Mouse (Mus musculus) heart, postnatal 0 days (tissue): ENCODE results near the gene Pcnx. TPM values are rescaled to one million over a fixed set of nuclear protein-coding genes. Genes with fewer than 3 reads are reported as not detected.

Experiments used
- ATAC-seq: fragments of 200-750 bp; cut with Nextera tagmentation; 2 replicates; pipeline ENCODE4 v1.8.0; 2017; ENCODE audit warnings: low read depth, moderate number of reproducible peaks, moderate library complexity; ENCODE audit not compliant: insufficient read depth
- DNase-seq: peaks from one replicate; pipeline ENCODE4 v3.0.0-alpha.2; 2016; ENCODE audit warnings: low spot score
- H3K27ac ChIP-seq: fragments of 300-500 bp; sonication (generic); 2 replicates; pipeline ENCODE4 v1.5.1; 2014; ENCODE audit warnings: low read depth, mild to moderate bottlenecking
- H3K27me3 ChIP-seq: fragments of 300-500 bp; sonication (generic); 2 replicates; pipeline ENCODE4 v1.6.1; 2014; ENCODE audit warnings: low read length, mixed read lengths; ENCODE audit not compliant: control insufficient read depth, insufficient read depth
- H3K36me3 ChIP-seq: fragments of 300-500 bp; sonication (generic); replicated peaks from 2 replicates; pipeline ENCODE4 v1.6.1; 2014; ENCODE audit warnings: low read length, mixed read lengths; ENCODE audit not compliant: control insufficient read depth, insufficient read depth
- H3K4me1 ChIP-seq: fragments of 300-500 bp; sonication (generic); 2 replicates; pipeline ENCODE4 v1.6.1; 2014; ENCODE audit warnings: antibody characterized with exemption; ENCODE audit not compliant: control insufficient read depth, insufficient read depth
- H3K4me2 ChIP-seq: fragments of 300-500 bp; sonication (generic); 2 replicates; pipeline ENCODE4 v1.6.1; 2014; ENCODE audit warnings: low read depth, mild to moderate bottlenecking, low read length, moderate library complexity
- H3K4me3 ChIP-seq: fragments of 300-500 bp; sonication (generic); 2 replicates; pipeline ENCODE4 v1.5.1; 2014; ENCODE audit warnings: low read depth, low read length
- H3K9ac ChIP-seq: fragments of 300-500 bp; sonication (generic); replicated peaks from 2 replicates; pipeline ENCODE4 v1.6.1; 2014; ENCODE audit warnings: low read depth, low read length, mixed read lengths
- H3K9me3 ChIP-seq: fragments of 300-500 bp; sonication (generic); replicated peaks from 2 replicates; pipeline ENCODE4 v1.6.1; 2016; ENCODE audit warnings: low read length; ENCODE audit not compliant: control insufficient read depth
- CTCF ChIP-seq: IDR thresholded peaks from 2 replicates; pipeline ENCODE4 v1.5.1; 2016; ENCODE audit warnings: antibody characterized with exemption, control low read depth, low read depth
- EP300 ChIP-seq: IDR thresholded peaks from 2 replicates; pipeline ENCODE4 v1.6.1; 2016; ENCODE audit warnings: antibody characterized with exemption, low read depth
- WGBS: fragments of 180-500 bp; shearing (Covaris S2); extraction: QIAGEN DNeasy Blood & Tissue Kit; methylation state at CpG from one replicate; pipeline ENCODE4 v1.1.7; 2014; 5-methylcytosine and 5-hydroxymethylcytosine counted together
- polyA plus RNA-seq: library from polyadenylated mRNA; unstranded; fragments of >200 nt; fragmentation: Nextera tagmentation; extraction: Ambion mirVana; gene quantifications from 2 replicates; pipeline ENCODE4 v1.2.1, GENCODE M21; 2015
- total RNA-seq: library from RNA; depleted of rRNA; stranded (reverse); fragments of >200 nt; gene quantifications from 2 replicates; pipeline ENCODE4 v1.2.3, GENCODE M21; 2014; ENCODE audit warnings: low replicate concordance

Gene Pcnx
- total and polyA plus RNA-seq, 2 experiments from 2014 or later = 9.3 to 37.4 TPM

GRCm38 (mm10) chr12:81904456-81904855 lies 44.6 kb downstream of the Pcnx start:
- TF ChIP-seq CTCF = no peak
- Histone ChIP-seq H3K4me3 (no peak overlapping the region), H3K9ac (no peak overlapping the region), H3K27ac (no peak overlapping the region), H3K36me3 (peaks cover 10% of the 10 kb centered on the region; the same call in 1 of the 2 replicates), H3K27me3 (no peaks in the 10 kb centered on the region), H3K4me2 (no peak overlapping the region), H3K9me3 (no peaks in the 10 kb centered on the region), H3K4me1 (no peaks in the 10 kb centered on the region)
- WGBS = 99% methylated on average over 2 of the region's 2 CpGs
- ATAC-seq (no peak), DNase-seq (no peak)

- 75% methylated on average over 2 of the region's 2 CpGs for WGBS
- Histone ChIP-seq H3K27ac (no peak overlapping the region), H3K4me3 (no peak overlapping the region), H3K27me3 (no peaks in the 10 kb centered on the region), H3K9ac (no peak overlapping the region), H3K4me1 (no peaks in the 10 kb centered on the region), H3K36me3 (peaks cover 10% of the 10 kb centered on the region; the same call in 1 of the 2 replicates), H3K9me3 (no peaks in the 10 kb centered on the region), H3K4me2 (no peak overlapping the region)
- TF ChIP-seq CTCF = no peak
- TF ChIP-seq EP300 = no peak
- ATAC-seq (no peak), DNase-seq (no peak)
These were observed 46.0 kb downstream of the Pcnx start for GRCm38 (mm10) chr12:81905865-81906264.

- no peak overlapping the region for H3K27ac ChIP-seq
- no peak overlapping the region for H3K4me3 ChIP-seq
- H3K4me1 ChIP-seq = no peaks in the 10 kb centered on the region
- TF ChIP-seq CTCF = no peak
- H3K4me2 ChIP-seq = no peak overlapping the region
- H3K9me3 ChIP-seq = no peaks in the 10 kb centered on the region
- no peaks in the 10 kb centered on the region for H3K27me3 ChIP-seq
- DNase-seq (no peak), ATAC-seq (no peak)
- WGBS = 68% methylated on average over 4 of the region's 4 CpGs
- H3K9ac ChIP-seq = no peak overlapping the region
- peaks cover 10% of the 10 kb centered on the region; the same call in 1 of the 2 replicates for H3K36me3 ChIP-seq
These were observed 48.0 kb downstream of the Pcnx start for GRCm38 (mm10) chr12:81907741-81908357.

- no peaks in the 10 kb centered on the region for H3K4me1 ChIP-seq
- H3K27ac ChIP-seq = no peak overlapping the region
These were observed 50.6 kb downstream of the Pcnx start for GRCm38 (mm10) chr12:81910439-81910838.

GRCm38 (mm10) chr12:81915176-81915950 lies 55.5 kb downstream of the Pcnx start:
- Histone ChIP-seq H3K4me3 (no peak overlapping the region), H3K27me3 (no peaks in the 10 kb centered on the region), H3K9me3 (no peaks in the 10 kb centered on the region), H3K9ac (no peak overlapping the region), H3K36me3 (peaks cover 47% of the 10 kb centered on the region), H3K27ac (no peak overlapping the region), H3K4me2 (no peak overlapping the region), H3K4me1 (no peaks in the 10 kb centered on the region)
- TF ChIP-seq CTCF (peak; percentile 97), EP300 (no peak)
- DNase-seq (peak; percentile 62), ATAC-seq (peak; percentile 55; the same call in 1 of the 2 replicates)
- 46% methylated on average over 2 of the region's 2 CpGs for WGBS

More at GRCm38 (mm10) chr12:81910439-81910838, 50.6 kb downstream of the Pcnx start:
- ATAC-seq (no peak), DNase-seq (no peak)
- 78% methylated on average over 5 of the region's 5 CpGs for WGBS
- H3K9me3 ChIP-seq = no peaks in the 10 kb centered on the region
- peaks cover 22% of the 10 kb centered on the region; the same call in 1 of the 2 replicates for H3K36me3 ChIP-seq
- TF ChIP-seq EP300 = no peak
- no peak for TF ChIP-seq CTCF
- no peak overlapping the region for H3K4me2 ChIP-seq
- H3K9ac ChIP-seq = no peak overlapping the region
- H3K4me3 ChIP-seq = no peak overlapping the region
- H3K27me3 ChIP-seq = no peaks in the 10 kb centered on the region
